Mouse (Mus musculus): Measurements from ENCODE around the gene Arl2bp.

DNA sequence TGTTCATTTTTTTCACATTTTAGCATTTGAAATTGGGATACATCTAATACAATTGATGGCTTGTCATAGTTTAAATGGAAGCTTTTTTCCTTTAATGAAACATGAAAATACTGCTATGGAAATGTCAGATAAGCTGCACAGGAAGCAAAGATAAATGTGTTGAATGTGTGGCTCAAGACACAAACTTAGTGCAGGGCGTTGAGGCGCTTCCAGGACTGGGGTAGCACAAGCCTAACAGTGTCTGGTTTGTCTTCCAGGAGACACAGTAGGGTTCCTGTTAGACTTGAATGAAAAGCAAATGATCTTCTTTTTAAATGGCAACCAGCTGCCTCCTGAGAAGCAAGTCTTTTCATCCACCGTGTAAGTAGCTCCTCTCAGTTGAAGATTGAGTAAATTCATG lies 16.9 kb upstream of the Arl2bp start:
- no peak for TF ChIP-seq CTCF (IDR thresholded peaks at IDR 0.05; ENCODE audit: low read depth)
- TF ChIP-seq EP300 (IDR thresholded peaks at IDR 0.05; ENCODE audit: low read depth) = no peak
